Mouse (Mus musculus): Measurements from ENCODE around the gene 3110001I22Rik.
"Not testable (repeated sequence)": the region's sequence is repeated elsewhere in the genome, so short reads cannot be mapped to it uniquely, and the experiment has no call there.

The 3110001I22Rik gene

DNA sequence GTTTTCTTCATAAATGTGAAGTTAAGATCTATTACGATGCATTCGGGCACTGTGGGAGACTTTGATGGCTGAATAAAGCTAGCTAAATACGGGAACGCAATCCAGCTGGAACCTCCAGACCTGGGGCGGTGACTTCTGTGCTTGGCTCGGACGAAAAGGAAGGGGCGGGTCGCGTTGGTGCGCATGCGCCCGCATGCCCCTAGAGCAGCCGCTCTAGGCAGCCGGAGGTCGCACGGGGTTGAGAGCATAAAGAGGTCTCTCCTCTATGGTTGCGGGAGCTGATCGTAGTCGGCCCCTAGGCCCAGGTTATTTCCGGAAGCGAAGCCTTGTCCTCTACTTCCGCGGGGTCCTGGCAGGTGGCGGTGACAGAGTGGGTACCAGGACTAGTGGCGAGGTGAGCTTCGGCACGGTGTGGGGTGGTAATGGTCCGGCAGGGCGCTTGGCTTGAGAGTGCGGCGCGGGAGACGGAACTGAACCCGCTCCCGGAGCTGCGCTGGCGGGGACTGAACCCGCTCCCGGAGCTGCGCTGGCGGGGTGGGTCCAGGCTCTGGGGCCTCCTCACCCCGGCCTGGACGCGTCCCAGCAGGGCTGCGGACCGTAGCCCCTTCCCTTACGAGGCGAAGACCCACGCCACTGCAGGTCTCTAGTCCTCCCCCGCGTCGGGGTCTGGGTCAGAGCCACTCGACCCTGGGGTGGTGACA, at the start of gene 3110001I22Rik, which contains the start of gene Bfar:
3110001I22Rik (plus strand) TSS at position 245 of the 701 bp plus-strand sequence.
Bfar (plus strand) TSS at position 174 of the 701 bp plus-strand sequence.
- peak; percentile 45 for DNase-seq (ENCODE audit: low spot score)

- DNase-seq (ENCODE audit: low spot score), result no peak
Measured at GRCm38 (mm10) chr16:13628345-13628744, 43.4 kb upstream of the 3110001I22Rik start.

- not testable (repeated sequence) for DNase-seq (ENCODE audit: low spot score)
Measured at GRCm38 (mm10) chr16:13638198-13638597, 33.5 kb upstream of the 3110001I22Rik start.

DNA sequence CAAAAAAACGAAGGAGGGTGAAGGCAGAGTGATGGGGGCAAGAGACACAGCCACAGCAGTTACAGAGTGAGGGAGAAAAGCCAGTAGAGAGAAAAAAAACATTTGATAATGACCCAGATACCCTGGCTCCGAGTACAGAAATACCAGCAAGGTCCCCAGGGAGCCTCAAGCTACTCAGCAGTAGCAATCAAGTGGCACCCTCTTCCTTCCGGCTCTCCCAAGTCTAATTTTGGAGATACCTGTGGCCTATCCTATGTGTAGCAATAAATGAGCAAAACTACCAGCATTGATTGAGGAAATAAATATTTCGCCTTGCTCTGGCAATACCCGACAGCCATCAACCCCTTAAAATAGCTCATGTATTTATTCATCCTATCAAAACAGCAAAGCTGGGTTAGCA, 32.2 kb upstream of the 3110001I22Rik start:
- no peak for DNase-seq (ENCODE audit: low spot score)

- no peak for DNase-seq (ENCODE audit: low spot score)
Measured at GRCm38 (mm10) chr16:13640064-13640463, 31.7 kb upstream of the 3110001I22Rik start.

GRCm38 (mm10) chr16:13644474-13644873, 27.3 kb upstream of the 3110001I22Rik start:
- DNase-seq (ENCODE audit: low spot score), result no peak

GRCm38 (mm10) chr16:13645930-13646329, 25.8 kb upstream of the 3110001I22Rik start:
- no peak for DNase-seq (ENCODE audit: low spot score)

DNA sequence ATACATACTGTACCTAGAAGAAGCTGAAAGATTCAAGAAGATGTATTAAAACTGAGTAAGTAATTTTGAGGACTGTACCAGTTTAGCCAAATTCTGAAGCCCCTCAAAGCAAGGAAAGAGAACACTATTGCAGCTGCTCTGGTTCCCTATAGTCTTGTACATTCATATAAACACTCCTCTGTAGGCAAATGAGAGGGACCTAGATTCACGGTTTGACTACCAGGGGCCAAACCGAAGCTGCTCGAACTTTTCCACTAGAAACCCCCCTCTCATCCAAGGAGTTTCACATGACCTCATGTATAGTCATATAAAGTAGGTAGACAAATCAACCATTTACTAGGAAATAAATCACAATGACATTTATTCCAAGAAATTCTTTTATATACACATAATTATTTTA, 12.8 kb upstream of the 3110001I22Rik start:
- DNase-seq (ENCODE audit: low spot score), result no peak

DNA sequence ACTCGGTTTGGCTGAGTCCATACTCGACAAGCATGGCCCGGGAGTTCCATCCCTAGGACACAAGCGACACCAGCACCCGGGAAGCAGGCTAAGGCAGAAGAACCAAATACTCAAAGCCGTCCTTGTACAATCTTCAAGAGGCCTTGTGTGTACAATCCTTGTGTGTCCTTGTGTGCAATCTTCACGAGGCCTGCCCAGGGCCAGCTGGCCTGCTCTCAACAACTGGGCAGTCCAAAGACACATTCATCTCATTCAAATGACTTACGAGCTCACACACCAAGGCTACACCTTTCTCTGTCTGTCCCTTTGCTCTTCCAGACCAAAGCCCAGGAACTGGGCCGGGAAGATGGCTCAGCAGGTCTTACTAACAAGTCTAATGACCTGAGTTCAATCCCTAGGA, 11.0 kb upstream of the 3110001I22Rik start:
- no peak for DNase-seq (ENCODE audit: low spot score)

DNA sequence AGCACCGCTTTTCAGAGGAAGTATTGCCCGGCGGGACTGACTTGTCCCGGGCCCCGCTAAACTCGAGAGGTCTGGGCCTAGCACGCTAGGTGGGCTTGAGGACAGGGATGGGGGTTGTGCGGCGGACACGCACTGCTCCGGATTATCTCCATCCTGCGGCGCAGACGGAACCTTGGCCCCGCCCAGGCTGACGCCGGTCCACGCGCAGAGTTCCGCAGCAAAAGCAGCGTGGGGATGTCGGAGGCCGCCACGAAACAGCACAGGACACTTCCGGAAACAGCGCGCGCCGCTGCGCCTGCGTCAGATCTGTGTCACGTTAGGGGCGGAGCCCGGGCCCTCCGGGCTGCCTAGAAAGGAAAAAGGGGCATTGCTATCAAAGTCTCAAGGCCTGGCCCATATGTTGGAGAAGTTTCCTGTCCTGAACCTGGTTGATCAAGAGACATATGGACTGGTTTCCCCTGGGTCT, 3.8 kb upstream of the 3110001I22Rik start, which contains the start of gene Parn:
Parn (minus strand) TSS at position 293 of the 466 bp plus-strand sequence.
- peak; percentile 76 for DNase-seq (ENCODE audit: low spot score)

DNA sequence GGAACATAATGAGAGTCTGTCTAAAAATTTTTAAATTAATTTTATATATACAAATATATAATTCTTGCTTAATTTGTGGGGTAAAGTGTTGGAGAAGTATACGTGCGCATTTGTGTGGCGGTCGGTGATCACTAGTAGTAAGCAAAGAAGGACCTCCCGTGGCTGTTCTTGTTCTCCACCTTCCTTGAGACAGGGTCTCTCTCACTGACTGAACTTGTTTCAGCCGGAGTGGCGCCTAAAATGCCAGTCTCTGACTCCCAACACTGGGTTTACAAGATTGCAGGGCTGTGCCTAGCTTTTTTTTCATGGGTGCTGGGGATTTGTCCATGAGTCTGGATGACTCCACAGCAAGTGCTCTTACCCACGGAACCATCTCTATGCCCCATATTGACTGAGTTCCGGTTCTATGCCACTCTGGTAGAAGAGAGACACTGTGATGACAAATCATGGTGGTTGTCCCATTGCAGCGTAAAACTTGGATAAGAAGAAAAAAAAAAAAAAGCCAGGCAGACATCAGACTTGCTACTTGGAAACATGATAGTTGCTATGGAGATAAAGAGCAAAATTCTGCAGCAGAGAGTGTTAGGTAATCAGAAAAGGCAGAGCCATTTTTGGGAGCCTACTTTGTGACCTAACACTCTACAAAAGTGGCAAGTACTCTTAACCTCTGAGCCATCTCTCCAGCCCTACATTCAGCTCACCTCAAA, 3.2 kb upstream of the 3110001I22Rik start:
- no peak for DNase-seq (ENCODE audit: low spot score)

GRCm38 (mm10) chr16:13669282-13669681, 2.4 kb upstream of the 3110001I22Rik start:
- no peak for DNase-seq (ENCODE audit: low spot score)

DNA sequence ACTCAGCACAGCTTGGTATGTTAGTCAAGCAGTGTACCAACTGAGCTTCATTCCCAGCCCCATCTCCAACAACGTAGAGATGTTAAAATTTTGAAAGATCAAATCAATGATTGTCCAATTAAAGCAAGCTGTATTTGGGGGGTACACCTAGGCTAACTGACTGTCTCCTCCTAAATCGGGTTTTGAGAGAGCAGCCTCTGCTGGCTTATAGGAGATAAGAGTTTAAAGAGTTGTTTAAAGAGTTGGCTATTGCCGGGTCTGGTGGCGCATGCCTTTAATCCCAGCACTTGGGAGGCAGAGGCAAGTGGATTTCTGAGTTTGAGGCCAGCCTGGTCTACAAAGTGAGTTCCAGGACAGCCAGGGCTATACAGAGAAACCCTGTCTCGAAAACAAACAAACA, 833 bp upstream of the 3110001I22Rik start:
- not testable (repeated sequence) for DNase-seq (ENCODE audit: low spot score)

DNA sequence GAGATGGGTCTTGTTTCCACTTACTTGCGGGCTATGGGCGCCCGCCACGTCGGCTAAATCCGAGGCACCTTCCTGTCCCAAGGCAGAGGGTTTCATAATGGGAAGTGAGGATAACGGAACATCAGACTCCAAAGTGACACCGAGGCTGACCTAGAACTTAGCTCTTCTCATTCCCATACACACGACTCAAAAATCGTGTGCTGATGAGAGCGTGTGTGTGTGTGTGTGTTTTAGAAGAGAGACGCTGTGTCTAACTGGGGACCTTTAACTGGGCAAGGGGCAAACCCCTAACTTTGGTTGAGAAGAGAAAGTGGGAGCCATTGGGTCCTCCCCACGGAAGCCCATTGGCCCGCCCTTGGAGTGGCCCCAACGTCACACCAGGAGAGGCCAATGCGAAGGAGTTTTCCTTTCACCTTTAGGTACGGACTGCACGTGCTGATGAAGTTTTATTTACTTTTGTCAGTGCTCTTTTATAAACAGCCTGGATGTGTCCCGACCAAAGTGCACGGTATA, 713 bp downstream of the 3110001I22Rik start:
- no peak for DNase-seq (ENCODE audit: low spot score)

DNA sequence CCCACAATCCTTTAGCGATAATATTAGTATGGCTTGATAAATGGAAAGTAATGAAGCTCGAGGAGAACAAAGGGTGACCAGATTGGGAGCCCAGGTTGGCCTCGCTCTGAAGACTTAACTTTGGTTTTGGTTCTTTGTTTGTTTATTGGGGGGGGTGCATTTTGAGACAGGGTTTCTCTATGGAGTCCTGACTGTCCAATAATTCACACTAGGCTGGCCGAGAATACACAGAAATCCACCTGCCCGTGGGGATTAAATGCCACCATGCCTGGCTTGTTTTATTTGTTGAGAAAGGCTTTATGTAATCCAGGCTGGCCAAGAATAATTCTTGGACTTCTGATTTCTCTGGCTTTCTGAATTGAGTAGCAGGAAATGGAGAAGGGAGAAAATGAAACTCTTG, 1.4 kb downstream of the 3110001I22Rik start:
- no peak for DNase-seq (ENCODE audit: low spot score)

GRCm38 (mm10) chr16:13674511-13674910, 2.8 kb downstream of the 3110001I22Rik start:
- DNase-seq (ENCODE audit: low spot score), result no peak

- DNase-seq (ENCODE audit: low spot score), result no peak
Measured at GRCm38 (mm10) chr16:13678601-13679319, 7.0 kb downstream of the 3110001I22Rik start.

GRCm38 (mm10) chr16:13698998-13699397, 27.3 kb downstream of the 3110001I22Rik start:
- DNase-seq (ENCODE audit: low spot score), result no peak

DNA sequence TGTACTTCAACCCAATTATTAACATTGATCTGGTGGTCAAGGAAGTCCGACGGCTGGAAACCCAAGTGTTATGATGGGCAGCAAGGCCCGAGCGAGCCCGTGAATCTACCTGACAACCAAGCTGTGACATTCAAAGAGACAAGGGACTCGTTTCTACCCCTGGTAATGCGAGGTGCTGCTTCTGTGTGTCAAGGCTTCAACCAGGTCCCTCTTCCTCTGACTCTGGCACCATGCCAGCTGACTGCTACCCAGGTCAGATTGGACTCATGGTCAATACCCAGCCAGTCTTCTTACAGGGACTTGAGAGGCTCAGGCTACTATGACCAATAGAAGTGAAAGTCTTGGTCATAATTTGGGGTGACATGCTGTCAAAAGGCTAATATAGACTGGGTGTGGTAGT, 30.5 kb downstream of the 3110001I22Rik start:
- no peak for DNase-seq (ENCODE audit: low spot score)

GRCm38 (mm10) chr16:13704676-13705075, 32.9 kb downstream of the 3110001I22Rik start:
- no peak for DNase-seq (ENCODE audit: low spot score)

GRCm38 (mm10) chr16:13714910-13715309, 43.2 kb downstream of the 3110001I22Rik start:
- DNase-seq (ENCODE audit: low spot score), result no peak
